Mouse (Mus musculus): Measurements from ENCODE around the gene Gm1043. TPM values are rescaled to one million over a fixed set of nuclear protein-coding genes. Genes with fewer than 3 reads are reported as not detected.

Gene Gm1043
- not detected for polyA plus RNA-seq (2014; fragmentation: Illumina TruSeq; extraction: RNeasy Lipid Tissue Mini Kit (QIAGEN cat#74804); ENCODE audit: low read depth, low replicate concordance)

GRCm38 (mm10) chr5:37085241-37085640, at the start of gene Gm1043:
TSS of gene Gm1043 (plus strand) at chr5:37085370.

DNA sequence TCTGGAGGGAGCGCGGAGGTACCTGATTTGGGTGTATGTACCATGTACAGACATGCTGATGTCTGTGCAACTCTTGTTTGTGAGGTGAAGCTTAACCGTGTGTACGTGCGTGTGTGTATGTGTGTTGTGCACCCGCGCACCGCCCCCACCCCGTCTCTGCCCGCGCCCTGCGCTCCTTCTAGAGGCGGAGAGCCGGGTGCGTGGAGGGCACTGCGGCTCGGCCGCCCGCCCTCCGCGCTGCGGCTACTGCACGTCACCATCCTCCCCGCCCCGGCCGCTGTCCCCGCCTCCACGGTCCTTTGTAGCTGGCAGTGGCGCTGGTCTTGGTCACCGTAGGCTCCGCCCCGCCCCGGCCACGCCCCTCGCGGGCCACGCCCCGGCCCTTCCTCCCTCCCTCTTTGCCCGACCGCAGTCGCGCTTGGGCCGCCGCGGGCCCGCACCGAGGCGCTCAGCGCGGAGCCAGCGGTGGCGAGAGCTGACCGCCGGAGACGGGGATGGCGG, 156.5 kb downstream of the Gm1043 start, which contains the start of gene Crmp1:
Gene Crmp1, plus strand, starts transcription at position 290 of the 501 bp plus-strand sequence.

Other genes starting within 250 kb of the Gm1043 start
- not detected for gene Ppp2r2c, start 216.9 kb upstream of the Gm1043 start, polyA plus RNA-seq (2014; fragmentation: Illumina TruSeq; extraction: RNeasy Lipid Tissue Mini Kit (QIAGEN cat#74804); ENCODE audit: low read depth, low replicate concordance)
- 2.4 TPM for gene Wfs1, start 96.2 kb upstream of the Gm1043 start, polyA plus RNA-seq (2014; fragmentation: Illumina TruSeq; extraction: RNeasy Lipid Tissue Mini Kit (QIAGEN cat#74804); ENCODE audit: low read depth, low replicate concordance)
- gene Crmp1, start 156.6 kb downstream of the Gm1043 start, polyA plus RNA-seq (2014; fragmentation: Illumina TruSeq; extraction: RNeasy Lipid Tissue Mini Kit (QIAGEN cat#74804); ENCODE audit: low read depth, low replicate concordance): not detected